Mouse (Mus musculus) stomach, postnatal 0 days (tissue): ENCODE measurements around the gene Cbr4.

Source experiments
- CTCF ChIP-seq: IDR thresholded peaks from 2 replicates; pipeline ENCODE4 v1.5.1; 2016; ENCODE audit warnings: antibody characterized with exemption, low read depth, mild to moderate bottlenecking, moderate library complexity
- EP300 ChIP-seq: optimal IDR thresholded peaks from 2 replicates; pipeline ENCODE3; 2016; ENCODE audit warnings: antibody characterized with exemption

- TF ChIP-seq EP300 (no peak), CTCF (no peak)
Measured at GRCm38 (mm10) chr8:61444358-61444757, 43.2 kb upstream of the Cbr4 start.
